Mouse (Mus musculus) kidney, postnatal 0 days (tissue): ENCODE results near the gene Chchd4. TPM values are rescaled to one million over a fixed set of nuclear protein-coding genes. Genes with fewer than 3 reads are reported as not detected.

ENCODE experiments used
- ATAC-seq: fragments of 200-750 bp; cut with Nextera tagmentation; replicated peaks from 2 replicates; pipeline ENCODE4 v1.8.0; 2017; ENCODE audit warnings: low read depth, moderate number of reproducible peaks, moderate TSS enrichment, moderate library complexity; ENCODE audit not compliant: low FRiP score
- DNase-seq: peaks from one replicate; pipeline ENCODE4 v3.0.0-alpha.2; 2016; ENCODE audit warnings: low spot score
- H3K27ac ChIP-seq: fragments of 300-500 bp; sonication (generic); 2 replicates; pipeline ENCODE4 v1.5.1; 2014; ENCODE audit warnings: mild to moderate bottlenecking
- H3K27me3 ChIP-seq: fragments of 300-500 bp; sonication (generic); 2 replicates; pipeline ENCODE4 v1.6.1; 2014; ENCODE audit warnings: low read length, mixed read lengths; ENCODE audit not compliant: insufficient read depth
- H3K36me3 ChIP-seq: fragments of 300-500 bp; sonication (generic); 2 replicates; pipeline ENCODE4 v1.6.1; 2014; ENCODE audit warnings: low read length, mixed read lengths; ENCODE audit not compliant: insufficient read depth
- H3K4me1 ChIP-seq: fragments of 300-500 bp; sonication (generic); replicated peaks from 2 replicates; pipeline ENCODE4 v1.6.1; 2014; ENCODE audit warnings: antibody characterized with exemption, low read length, mixed read lengths; ENCODE audit not compliant: insufficient read depth
- H3K4me2 ChIP-seq: fragments of 300-500 bp; sonication (generic); 2 replicates; pipeline ENCODE4 v1.6.1; 2014; ENCODE audit warnings: mild to moderate bottlenecking, low read length, moderate library complexity, mixed read lengths
- H3K4me3 ChIP-seq: fragments of 300-500 bp; sonication (generic); replicated peaks from 2 replicates; pipeline ENCODE4 v1.5.1; 2014; ENCODE audit warnings: low read depth, low read length
- H3K9ac ChIP-seq: fragments of 300-500 bp; sonication (generic); 2 replicates; pipeline ENCODE4 v1.6.1; 2014; ENCODE audit warnings: low read depth, low read length
- H3K9me3 ChIP-seq: fragments of 300-500 bp; sonication (generic); replicated peaks from 2 replicates; pipeline ENCODE4 v1.6.1; 2016; ENCODE audit warnings: low read length, inconsistent platforms, mixed read lengths
- CTCF ChIP-seq: IDR thresholded peaks from 2 replicates; pipeline ENCODE4 v1.5.1; 2016; ENCODE audit warnings: antibody characterized with exemption, low read depth, mild to moderate bottlenecking, moderate library complexity
- WGBS: fragments of 180-500 bp; shearing (Covaris S2); extraction: QIAGEN DNeasy Blood & Tissue Kit; methylation state at CpG from one replicate; pipeline ENCODE4 v1.1.7; 2014; 5-methylcytosine and 5-hydroxymethylcytosine counted together
- polyA plus RNA-seq: library from polyadenylated mRNA; unstranded; fragments of >200 nt; fragmentation: Nextera tagmentation; extraction: Ambion mirVana; gene quantifications from 2 replicates; pipeline ENCODE4 v1.2.1, GENCODE M21; 2015

The Chchd4 gene
- polyA plus RNA-seq, 1 experiment from 2014 or later: 28.0 TPM

DNA sequence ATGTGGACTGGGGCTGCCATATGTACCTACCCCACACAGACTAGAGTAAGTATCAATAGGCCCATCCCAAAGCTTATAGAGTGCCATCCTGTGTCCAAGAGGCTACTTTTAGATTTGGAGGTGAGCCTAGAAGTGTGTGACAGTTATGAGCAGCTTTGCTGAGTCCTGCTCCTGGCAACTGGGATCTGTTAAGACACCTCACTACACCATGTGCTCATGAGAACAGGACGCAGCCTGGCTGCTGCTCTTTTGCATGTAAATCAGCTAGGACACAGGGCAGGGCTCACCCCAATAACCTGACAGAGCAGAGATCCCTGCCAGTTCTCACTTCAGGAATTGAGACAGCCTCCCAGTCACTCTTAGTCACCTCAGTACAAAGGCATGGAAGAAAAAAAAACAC lies 6.2 kb downstream of the Chchd4 start:
- ATAC-seq (no peak), DNase-seq (no peak)
- Histone ChIP-seq H3K9me3 (no peaks in the 10 kb centered on the region), H3K27ac (no peak overlapping the region), H3K27me3 (no peaks in the 10 kb centered on the region), H3K36me3 (peaks cover 30% of the 10 kb centered on the region), H3K4me1 (peaks cover under 1% of the 10 kb centered on the region), H3K4me2 (no peak overlapping the region), H3K9ac (no peak overlapping the region), H3K4me3 (no peak overlapping the region)
- 94% methylated on average over 1 of the region's 1 CpGs for WGBS
- no peak for TF ChIP-seq CTCF

DNA sequence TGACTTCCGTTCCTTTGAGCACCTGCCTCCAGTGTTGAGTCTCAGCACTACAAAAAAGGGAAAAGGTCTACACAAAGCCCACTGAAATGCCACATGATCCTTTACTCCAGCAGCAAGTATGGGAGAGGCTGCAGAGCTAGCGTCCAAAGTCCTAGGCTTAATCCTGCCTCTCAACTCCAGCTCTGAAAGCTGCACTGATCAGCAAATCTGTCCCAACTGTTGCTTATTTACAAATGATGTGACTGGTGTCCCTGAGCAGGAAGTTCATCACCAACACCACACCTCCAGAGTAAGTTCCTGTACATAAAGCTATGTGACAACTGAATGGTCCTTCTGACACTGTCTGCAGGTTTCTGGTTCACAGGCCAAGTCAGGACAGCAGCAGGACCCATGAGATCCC lies 7.6 kb downstream of the Chchd4 start:
- no peak for DNase-seq
- ATAC-seq: 0 out of 2 replicates have a peak, but pooled peaks have one; percentile 44
- no peak for TF ChIP-seq CTCF
- H3K9me3 ChIP-seq: no peaks in the 10 kb centered on the region
- H3K4me3 ChIP-seq: no peak overlapping the region
- no peak overlapping the region for H3K4me2 ChIP-seq
- peaks cover 30% of the 10 kb centered on the region for H3K36me3 ChIP-seq
- no peak overlapping the region for H3K9ac ChIP-seq
- H3K4me1 ChIP-seq: no peaks in the 10 kb centered on the region
- H3K27ac ChIP-seq: peak overlapping the region; percentile 31
- 79% methylated on average over 2 of the region's 2 CpGs for WGBS
- no peaks in the 10 kb centered on the region for H3K27me3 ChIP-seq

DNA sequence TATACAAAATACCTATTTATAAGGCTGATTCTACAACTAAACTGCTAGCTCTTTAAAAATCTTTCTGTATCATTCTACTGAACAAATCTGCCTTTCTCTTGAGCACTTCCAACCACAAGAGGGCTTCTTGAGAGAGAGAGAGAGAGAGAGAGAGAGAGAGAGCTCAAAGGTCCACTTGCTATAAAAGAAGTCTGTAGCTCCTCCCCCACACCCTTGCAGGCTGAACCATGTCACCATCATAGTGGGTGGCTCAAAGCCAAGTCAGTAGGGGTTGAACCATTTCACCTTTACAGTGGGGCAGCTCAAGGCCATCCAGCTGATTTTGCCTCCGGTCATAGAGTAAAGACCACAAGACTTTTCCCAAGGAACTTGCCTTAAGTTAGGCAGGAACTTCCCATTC lies 13.9 kb downstream of the Chchd4 start:
- TF ChIP-seq CTCF: peak; percentile 40; the same call in 1 of the 2 replicates
- Histone ChIP-seq H3K4me1 (no peaks in the 10 kb centered on the region), H3K27ac (no peak overlapping the region), H3K4me2 (no peak overlapping the region), H3K9me3 (no peaks in the 10 kb centered on the region), H3K27me3 (no peaks in the 10 kb centered on the region), H3K9ac (no peak overlapping the region), H3K4me3 (no peak overlapping the region), H3K36me3 (0 out of 2 replicates have a peak, but pooled peaks cover 6% of the 10 kb centered on the region)
- WGBS: 61% methylated on average over 1 of the region's 1 CpGs
- peak; percentile 85 for ATAC-seq
- peak; percentile 58 for DNase-seq

DNA sequence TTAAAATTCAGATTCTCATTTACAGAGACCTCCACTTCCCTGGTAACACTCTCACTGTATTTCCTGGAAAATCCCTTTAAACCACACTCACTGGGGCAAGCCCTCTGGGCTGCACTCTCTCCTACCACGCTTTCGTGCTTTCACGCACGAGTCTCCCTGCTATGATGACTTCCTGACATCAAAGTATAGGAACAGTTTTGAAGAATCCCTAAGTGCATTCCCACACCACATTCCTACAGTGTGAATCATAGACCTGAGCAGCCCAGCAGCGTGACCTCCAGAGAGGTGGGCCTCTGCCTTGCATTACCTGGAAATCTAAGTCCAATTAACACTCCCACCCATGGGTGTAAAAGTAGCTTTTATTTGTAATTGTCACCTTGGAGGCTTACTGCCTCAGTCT lies 18.8 kb downstream of the Chchd4 start:
- Histone ChIP-seq H3K27ac (no peak overlapping the region), H3K27me3 (no peaks in the 10 kb centered on the region), H3K9ac (no peak overlapping the region), H3K4me2 (no peak overlapping the region), H3K4me3 (no peak overlapping the region), H3K4me1 (no peaks in the 10 kb centered on the region), H3K9me3 (no peaks in the 10 kb centered on the region), H3K36me3 (no peaks in the 10 kb centered on the region)
- TF ChIP-seq CTCF: no peak
- ATAC-seq (peak; percentile 49; the same call in 1 of the 2 replicates), DNase-seq (no peak)
- 28% methylated on average over 5 of the region's 5 CpGs for WGBS

DNA sequence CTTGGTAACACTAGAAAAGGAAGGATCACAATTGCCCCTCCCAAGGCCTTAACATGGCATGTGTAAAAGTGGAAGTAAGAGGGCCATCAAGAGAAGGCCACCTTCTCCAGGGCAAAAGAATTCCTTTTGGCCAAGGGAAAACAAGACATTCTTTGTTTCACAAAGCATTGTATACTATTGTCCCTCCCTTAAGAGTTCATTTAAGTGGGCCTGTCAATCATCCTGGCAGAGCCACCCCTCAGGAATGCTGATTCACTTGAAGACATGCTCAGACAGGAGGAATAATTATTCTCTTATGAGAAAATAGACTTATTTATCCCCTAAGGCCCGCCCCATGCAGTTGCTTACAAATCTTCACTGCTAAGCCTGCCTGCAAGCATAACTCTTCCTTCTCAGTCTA lies 21.3 kb downstream of the Chchd4 start:
- Histone ChIP-seq H3K9me3 (no peaks in the 10 kb centered on the region), H3K27ac (no peak overlapping the region), H3K4me3 (no peak overlapping the region), H3K4me1 (no peaks in the 10 kb centered on the region), H3K27me3 (no peaks in the 10 kb centered on the region), H3K9ac (no peak overlapping the region), H3K4me2 (no peak overlapping the region), H3K36me3 (no peaks in the 10 kb centered on the region)
- DNase-seq: no peak
- no peak for ATAC-seq
- TF ChIP-seq CTCF: no peak
- 52% methylated on average over 1 of the region's 1 CpGs for WGBS

DNA sequence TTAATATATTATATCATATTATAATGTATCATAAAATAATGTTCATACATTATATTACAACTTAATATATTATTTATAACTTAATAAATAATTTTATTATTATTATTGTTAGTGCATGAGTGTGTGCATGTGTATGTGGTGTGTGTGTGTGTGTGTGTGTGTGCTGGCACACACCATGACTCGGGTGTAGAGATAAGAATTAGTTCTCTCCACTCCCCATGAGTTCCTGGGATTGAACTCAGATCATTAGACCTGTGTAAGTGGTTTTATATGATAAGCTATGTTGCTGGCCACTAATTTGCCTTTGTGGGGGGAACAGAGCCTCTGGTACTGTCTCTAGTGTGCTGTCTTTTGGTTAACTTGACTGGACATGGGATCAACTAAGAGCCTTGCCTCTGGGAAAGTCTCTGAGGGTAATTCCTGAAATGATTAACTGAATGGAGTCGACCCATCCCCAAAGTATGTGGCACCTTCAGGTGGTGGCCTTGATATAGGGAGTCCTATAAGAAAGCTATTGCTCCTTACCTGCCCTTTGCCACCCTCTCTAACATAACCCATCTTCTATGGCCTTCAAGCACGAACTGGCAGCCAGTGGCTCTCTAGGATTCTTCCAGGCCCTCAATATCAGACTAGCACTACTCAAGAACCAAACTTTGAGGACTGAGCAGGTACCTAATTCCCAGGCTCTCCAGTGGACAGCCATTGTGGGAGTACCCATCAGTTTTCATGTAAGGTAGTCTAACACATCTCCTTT lies 23.7 kb downstream of the Chchd4 start:
- no peak overlapping the region for H3K4me2 ChIP-seq
- TF ChIP-seq CTCF: no peak
- H3K27ac ChIP-seq: no peak overlapping the region
- H3K27me3 ChIP-seq: no peaks in the 10 kb centered on the region
- no peak overlapping the region for H3K4me3 ChIP-seq
- H3K4me1 ChIP-seq: no peaks in the 10 kb centered on the region
- H3K36me3 ChIP-seq: no peaks in the 10 kb centered on the region
- DNase-seq (no peak), ATAC-seq (no peak)
- WGBS: 47% methylated on average over 3 of the region's 3 CpGs
- no peaks in the 10 kb centered on the region for H3K9me3 ChIP-seq
- H3K9ac ChIP-seq: no peak overlapping the region

DNA sequence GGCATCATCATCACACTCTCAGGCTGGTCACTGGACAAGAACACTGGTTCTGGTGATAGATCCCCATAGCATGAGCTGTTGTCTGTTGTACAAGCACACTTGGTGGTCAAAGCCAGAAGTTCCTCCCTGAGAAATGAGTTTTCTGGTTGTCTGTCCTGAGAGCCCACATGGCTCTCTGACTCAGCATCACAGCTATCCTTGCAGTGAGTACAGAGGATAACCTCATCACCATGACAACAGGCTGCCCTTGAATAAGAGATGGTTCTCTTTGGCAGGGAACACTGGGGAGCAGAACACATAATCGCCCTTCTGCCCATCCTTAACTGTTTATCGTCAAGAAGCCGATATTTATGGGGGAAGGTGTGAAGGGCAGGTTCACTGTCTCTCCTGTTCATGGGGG lies 28.0 kb downstream of the Chchd4 start:
- TF ChIP-seq CTCF: no peak
- ATAC-seq (no peak), DNase-seq (no peak)
- 70% methylated on average over 3 of the region's 3 CpGs for WGBS
- H3K36me3 ChIP-seq: no peaks in the 10 kb centered on the region
- H3K4me1 ChIP-seq: peaks cover 4% of the 10 kb centered on the region; the same call in 1 of the 2 replicates
- H3K27me3 ChIP-seq: no peaks in the 10 kb centered on the region
- no peaks in the 10 kb centered on the region for H3K9me3 ChIP-seq
- H3K27ac ChIP-seq: no peak overlapping the region
- H3K9ac ChIP-seq: no peak overlapping the region
- no peak overlapping the region for H3K4me3 ChIP-seq
- no peak overlapping the region for H3K4me2 ChIP-seq
